Mouse (Mus musculus): ENCODE results near the gene Ass1.

GRCm38 (mm10) chr2:31453559-31454177 lies 16.3 kb upstream of the Ass1 start:
- TF ChIP-seq CTCF (IDR thresholded peaks at IDR 0.05; ENCODE audit: control insufficient read depth, insufficient read depth, low read length) (no peak), POLR2A (IDR thresholded peaks at IDR 0.05; ENCODE audit: borderline replicate concordance, control insufficient read depth, low read depth, low read length) (no peak)

Data from bone marrow, adult 2 months (tissue).